Mouse (Mus musculus) 3134 (cell line): ENCODE measurements at regions not wholly inside any gene's neighbourhood (a gene's known extent, or its start where the extent isn't known, plus 50 kb on each side); places are given as distances from the start of the nearest gene placed in this dataset.

Experiments used
- DNase-seq: peaks from one replicate; pipeline ENCODE4 v3.0.0-alpha.2; 2011; ENCODE audit warnings: low spot score; ENCODE audit not compliant: insufficient read length; ENCODE audit errors: extremely low read depth

GRCm38 (mm10) chr19:6684921-6685320 is 142.1 kb upstream of the Slc22a12 start:
- no peak for DNase-seq

- DNase-seq: no peak
Observed at GRCm38 (mm10) chr19:6679392-6680307, 136.8 kb upstream of the Slc22a12 start.

DNA sequence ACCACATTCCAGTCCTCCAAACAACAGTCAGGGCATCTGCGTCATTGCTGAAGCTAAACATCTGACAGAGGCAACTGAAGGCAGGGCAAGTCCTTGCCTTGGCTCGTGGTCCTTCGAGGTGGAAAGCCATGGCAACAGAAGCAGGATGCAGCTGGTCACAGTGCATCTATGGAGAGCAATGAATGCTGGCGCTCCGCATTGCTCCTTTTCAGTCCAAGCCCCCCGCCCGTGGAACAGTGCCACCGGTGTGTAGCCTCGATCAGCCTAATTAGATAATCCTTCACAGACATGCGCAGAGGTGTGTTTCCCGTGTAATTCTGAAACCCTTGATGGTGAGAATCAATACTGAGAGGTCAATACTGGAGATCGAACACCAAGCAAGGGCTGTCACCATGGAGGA is 134.7 kb upstream of the Slc22a12 start:
- no peak for DNase-seq

GRCm38 (mm10) chr19:6675586-6675985 is 132.8 kb upstream of the Slc22a12 start:
- no peak for DNase-seq

DNA sequence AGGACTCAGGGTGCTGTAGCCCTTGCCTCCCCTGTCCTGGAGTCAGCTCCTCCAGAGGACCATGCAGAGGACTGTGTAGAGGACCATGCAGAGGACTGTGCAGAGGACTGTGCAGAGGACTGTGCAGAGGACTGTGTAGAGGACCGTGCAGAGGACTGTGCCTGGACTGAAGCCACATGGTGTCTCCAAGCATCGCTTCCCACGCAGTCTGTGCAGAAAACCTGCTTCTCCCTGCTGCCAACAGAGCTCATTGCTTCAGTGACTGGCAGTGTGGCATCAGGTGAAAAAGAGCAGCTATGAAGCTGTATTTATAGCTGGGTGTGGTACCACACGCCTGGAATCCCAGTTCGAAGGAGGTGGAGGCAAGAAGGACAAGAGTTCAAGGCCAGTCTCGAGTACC is 128.9 kb upstream of the Slc22a12 start:
- DNase-seq: no peak

GRCm38 (mm10) chr19:6669881-6670280 is 127.0 kb upstream of the Slc22a12 start:
- no peak for DNase-seq

GRCm38 (mm10) chr19:6668545-6668944 is 125.7 kb upstream of the Slc22a12 start:
- DNase-seq: no peak

GRCm38 (mm10) chr19:6666187-6666722 is 123.4 kb upstream of the Slc22a12 start:
- no peak for DNase-seq

GRCm38 (mm10) chr19:6665264-6666054 is 122.6 kb upstream of the Slc22a12 start:
- no peak for DNase-seq

DNA sequence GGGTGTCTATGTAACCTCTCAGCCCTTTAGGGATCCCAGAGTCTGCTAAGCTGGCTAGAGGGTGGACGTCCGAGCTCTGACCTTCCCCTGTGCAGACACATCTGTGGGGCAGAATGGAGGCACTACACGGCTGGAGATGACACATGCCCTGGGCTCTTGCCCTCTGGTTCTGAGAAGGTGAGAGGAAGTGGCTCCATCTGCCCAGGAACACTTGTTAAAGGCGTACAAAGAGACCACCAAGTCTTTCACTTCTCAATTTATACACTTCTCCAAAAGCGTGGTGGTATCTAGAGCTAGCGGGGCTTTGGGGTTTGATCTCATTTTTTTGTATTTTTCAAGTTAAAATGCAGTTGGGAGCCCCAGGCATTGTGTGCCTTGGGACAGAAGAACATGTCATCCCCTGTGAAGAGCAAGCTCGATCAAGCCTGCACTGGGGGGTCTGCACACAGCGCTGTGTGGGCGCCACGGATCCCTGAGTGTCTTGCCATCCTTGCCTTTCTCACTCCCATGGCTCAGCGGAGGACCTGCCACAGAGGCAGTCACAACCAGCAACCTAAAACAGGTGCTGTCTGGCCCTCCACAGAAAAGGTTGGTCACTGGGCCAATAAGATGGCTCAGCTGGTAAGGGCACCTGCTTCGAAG is 121.6 kb upstream of the Slc22a12 start:
- DNase-seq: no peak

DNA sequence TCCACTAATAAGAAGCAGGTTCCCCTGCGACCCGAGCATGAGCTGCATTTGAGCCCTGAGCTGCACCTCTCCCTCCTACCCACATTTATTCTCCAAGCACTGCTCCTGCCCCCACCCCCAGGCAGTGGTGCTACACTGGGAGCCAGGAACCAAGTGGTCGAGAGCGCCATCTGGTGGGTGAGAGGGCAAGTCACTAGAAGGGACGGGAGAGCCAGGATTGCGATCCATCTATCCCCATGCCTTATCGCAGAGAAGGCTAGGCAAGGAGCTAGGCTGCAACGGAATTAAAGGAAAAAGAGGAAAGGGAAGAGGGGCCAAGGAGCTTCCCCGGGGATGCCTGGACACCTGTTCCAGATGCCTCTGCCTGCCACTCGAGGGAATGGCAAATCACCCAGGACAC is 120.6 kb upstream of the Slc22a12 start:
- DNase-seq: peak; percentile 21

- DNase-seq: no peak
Observed at GRCm38 (mm10) chr19:6662346-6662939, 119.6 kb upstream of the Slc22a12 start.

DNA sequence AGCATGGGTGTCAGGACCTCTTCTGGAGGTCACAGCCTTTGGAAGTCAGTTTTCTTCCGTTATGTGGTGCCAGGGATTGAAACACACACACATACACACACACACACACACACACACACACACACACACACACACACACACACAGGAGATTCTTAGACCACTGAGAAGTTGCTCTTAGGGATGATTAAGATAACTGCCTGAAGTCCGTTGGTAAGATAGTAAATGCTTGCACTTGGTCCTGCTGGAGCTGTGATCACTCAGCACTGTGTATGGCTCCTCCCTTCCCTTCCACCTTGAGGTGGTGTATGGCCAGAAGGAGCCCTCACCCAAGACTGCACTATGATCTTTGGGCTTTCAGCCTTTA is 118.7 kb upstream of the Slc22a12 start:
- no peak for DNase-seq

DNA sequence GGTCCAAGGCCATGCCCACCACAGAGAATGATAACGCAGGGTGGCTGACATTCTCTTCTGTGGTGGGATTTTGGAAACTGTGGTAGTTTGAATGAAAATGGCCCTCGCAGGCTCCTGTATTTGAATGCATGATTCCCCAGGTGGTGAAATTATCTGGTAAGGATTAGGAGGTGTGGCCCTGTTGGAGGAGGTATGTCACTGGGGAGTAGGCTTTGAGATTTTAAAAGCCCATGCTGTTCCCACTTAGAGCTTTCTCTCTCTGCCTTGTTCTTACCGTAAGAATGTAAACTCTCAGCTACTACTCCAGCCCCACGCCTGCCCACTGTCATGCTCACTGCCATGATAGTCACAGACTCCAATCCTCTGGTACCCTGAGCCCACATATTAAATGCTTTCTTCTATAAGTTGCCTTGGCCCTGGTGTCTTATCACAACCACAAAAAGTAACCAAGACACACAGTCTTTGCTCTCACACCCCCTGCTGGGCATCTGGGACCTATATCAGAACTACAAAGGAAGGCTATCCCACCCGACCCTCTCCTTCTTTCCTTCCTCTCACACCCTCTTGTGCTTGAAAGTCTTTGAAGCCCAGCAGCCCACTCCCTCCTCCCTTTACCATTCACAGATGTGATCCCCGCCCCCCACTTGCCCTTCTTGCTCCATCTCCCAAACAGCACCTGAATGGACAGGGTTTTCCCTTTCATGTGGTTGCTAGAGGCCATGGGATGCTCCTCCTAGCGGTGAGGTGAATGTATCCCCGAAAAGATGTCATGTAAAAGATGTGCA is 118.1 kb upstream of the Slc22a12 start:
- DNase-seq: no peak

DNA sequence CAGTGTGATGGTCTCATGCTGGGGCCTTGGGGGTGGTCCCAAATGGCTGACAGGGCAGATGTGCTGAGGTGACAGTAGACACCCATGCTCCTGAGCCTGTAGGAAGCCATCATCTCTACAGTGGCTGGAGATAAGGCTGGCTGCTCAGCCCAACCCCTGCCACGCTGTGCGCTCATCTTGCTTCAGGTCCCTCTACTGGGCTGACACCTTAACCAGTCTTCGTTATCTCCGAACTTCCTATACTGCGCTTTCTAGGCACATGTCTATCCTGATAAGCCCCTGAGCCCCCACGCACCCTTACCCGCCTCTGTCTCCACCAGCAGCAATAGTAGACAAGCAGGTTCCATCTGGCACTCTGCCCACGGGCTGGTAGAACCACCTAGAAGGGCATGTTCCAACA is 117.3 kb upstream of the Slc22a12 start:
- DNase-seq: no peak

- DNase-seq: no peak
Observed at GRCm38 (mm10) chr19:6654550-6654949, 111.7 kb upstream of the Slc22a12 start.

- DNase-seq: no peak
Observed at GRCm38 (mm10) chr19:6652775-6653174, 109.9 kb upstream of the Slc22a12 start.

GRCm38 (mm10) chr19:6651192-6651591 is 108.4 kb upstream of the Slc22a12 start:
- no peak for DNase-seq

GRCm38 (mm10) chr19:6649885-6650284 is 107.1 kb upstream of the Slc22a12 start:
- DNase-seq: no peak

DNA sequence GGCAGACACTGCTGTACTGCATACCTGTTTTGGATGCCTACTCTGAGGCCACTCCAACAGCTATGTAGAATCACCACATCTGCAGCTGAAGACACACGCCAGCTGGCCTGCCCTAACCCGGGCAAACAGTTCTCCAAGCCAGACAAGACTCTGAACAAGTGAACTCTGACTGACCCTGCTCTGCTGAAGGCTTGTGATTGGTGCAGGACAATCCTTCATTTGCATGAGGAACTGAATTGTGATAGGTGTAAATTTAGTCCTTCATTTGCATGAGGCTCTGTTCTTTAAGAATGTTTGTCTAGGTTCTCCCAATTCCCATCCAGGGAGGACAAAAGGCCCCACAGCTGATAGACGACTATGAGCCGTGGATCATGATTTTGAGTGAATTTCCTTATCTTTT is 104.9 kb upstream of the Slc22a12 start:
- DNase-seq: no peak
